Mouse (Mus musculus) layer of hippocampus, adult 9-10 months (tissue): ENCODE data around the gene Ifnk.

Experiments used
- DNase-seq: peaks from one replicate; pipeline ENCODE4 v3.0.0; 2022; ENCODE audit warnings: low spot score

The Ifnk gene

DNA sequence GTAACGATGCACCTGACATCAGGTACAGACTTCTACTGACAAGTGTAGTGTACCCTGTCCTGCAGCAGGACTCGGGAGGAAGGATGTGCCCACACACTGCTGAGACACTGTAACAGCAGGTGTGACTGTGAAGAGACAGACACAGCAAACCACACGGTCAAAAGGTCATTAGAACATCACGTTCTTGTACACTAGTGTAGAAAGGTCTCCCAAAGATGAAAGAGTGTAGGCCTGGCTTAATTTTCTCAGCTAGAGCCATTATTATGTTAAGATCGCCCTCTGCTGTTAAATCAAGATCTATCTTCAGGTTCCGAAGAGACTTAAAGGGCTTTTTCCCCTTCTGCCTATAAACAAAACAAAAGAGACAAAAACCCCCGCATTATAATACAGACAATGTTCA, 40.9 kb downstream of the Ifnk start:
- peak; percentile 30 for DNase-seq

DNA sequence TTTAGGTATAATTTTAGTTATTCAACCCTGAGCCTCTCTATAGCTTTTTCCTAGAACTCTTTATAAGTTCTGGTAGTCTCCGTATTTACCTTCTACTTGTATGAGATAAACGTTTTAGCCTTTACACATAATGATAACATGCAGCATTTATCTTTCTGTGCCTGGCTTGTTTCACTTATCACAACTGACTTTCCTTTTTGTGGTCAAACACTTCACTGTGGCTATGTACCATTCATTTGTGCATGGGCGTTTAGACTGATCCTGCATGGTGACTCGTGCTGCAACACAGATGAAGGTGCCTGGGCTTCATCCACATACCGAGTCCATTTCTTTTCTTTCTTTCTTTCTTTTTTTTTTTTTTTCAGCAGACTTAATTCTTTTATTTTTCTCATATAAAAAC, 49.8 kb downstream of the Ifnk start:
- DNase-seq, result no peak
